Mouse (Mus musculus) neural tube, embryonic 11.5 days (tissue): ENCODE data around the gene Ppp2r5c. TPM values are rescaled to one million over a fixed set of nuclear protein-coding genes. Genes with fewer than 3 reads are reported as not detected.

Source experiments
- ATAC-seq: fragments of 200-750 bp; cut with Nextera tagmentation; 2 replicates; pipeline ENCODE4 v1.8.0; 2017; ENCODE audit warnings: moderate number of reproducible peaks, mild to moderate bottlenecking, moderate TSS enrichment, moderate library complexity; ENCODE audit not compliant: insufficient read depth, low FRiP score, low TSS enrichment
- DNase-seq: peaks from one replicate; pipeline ENCODE4 v3.0.0-alpha.2; 2015; ENCODE audit warnings: low spot score
- H3K27ac ChIP-seq: fragments of 300-500 bp; sonication (generic); 2 replicates; pipeline ENCODE4 v1.5.1; 2014; ENCODE audit warnings: low read depth, mild to moderate bottlenecking, low read length
- H3K27me3 ChIP-seq: fragments of 300-500 bp; sonication (generic); 2 replicates; pipeline ENCODE4 v1.6.1; 2014; ENCODE audit warnings: mild to moderate bottlenecking, low read length, mixed read lengths; ENCODE audit not compliant: control insufficient read depth, insufficient read depth
- H3K36me3 ChIP-seq: fragments of 300-500 bp; sonication (generic); 2 replicates; pipeline ENCODE4 v1.6.1; 2014; ENCODE audit warnings: mild to moderate bottlenecking, low read length, moderate library complexity, mixed read lengths; ENCODE audit not compliant: control insufficient read depth, insufficient read depth
- H3K4me1 ChIP-seq: fragments of 300-500 bp; sonication (generic); 2 replicates; pipeline ENCODE4 v1.6.1; 2014; ENCODE audit warnings: low read length, mixed read lengths; ENCODE audit not compliant: control insufficient read depth, insufficient read depth
- H3K4me2 ChIP-seq: fragments of 300-500 bp; sonication (generic); 2 replicates; pipeline ENCODE4 v1.6.1; 2014; ENCODE audit warnings: low read depth, mild to moderate bottlenecking, moderate library complexity
- H3K4me3 ChIP-seq: fragments of 300-500 bp; sonication (generic); 2 replicates; pipeline ENCODE4 v1.5.1; 2014; ENCODE audit warnings: low read depth, low read length
- H3K9ac ChIP-seq: fragments of 300-500 bp; sonication (generic); 2 replicates; pipeline ENCODE4 v1.6.1; 2014; ENCODE audit warnings: mild to moderate bottlenecking, low read length
- H3K9me3 ChIP-seq: fragments of 300-500 bp; sonication (generic); 2 replicates; pipeline ENCODE4 v1.6.1; 2016; ENCODE audit warnings: low read length; ENCODE audit not compliant: control insufficient read depth
- WGBS: fragments of 180-500 bp; shearing (Covaris S2); extraction: QIAGEN DNeasy Blood & Tissue Kit; methylation state at CpG from one replicate; pipeline ENCODE4 v1.1.7; 2014; 5-methylcytosine and 5-hydroxymethylcytosine counted together
- polyA plus RNA-seq: library from polyadenylated mRNA; unstranded; fragments of >200 nt; fragmentation: Nextera tagmentation; extraction: Ambion mirVana; gene quantifications from 2 replicates; pipeline ENCODE4 v1.2.1, GENCODE M21; 2014

Ppp2r5c gene
- polyA plus RNA-seq, 1 experiment from 2014 or later, result 170 TPM

- Histone ChIP-seq H3K9me3 (no peaks in the 10 kb centered on the region), H3K4me2 (no peak overlapping the region), H3K4me3 (no peak overlapping the region), H3K4me1 (no peaks in the 10 kb centered on the region), H3K27ac (no peak overlapping the region), H3K9ac (no peak overlapping the region), H3K36me3 (peaks cover 4% of the 10 kb centered on the region; the same call in 1 of the 2 replicates), H3K27me3 (no peaks in the 10 kb centered on the region)
- no peak for DNase-seq
- 77% methylated on average over 5 of the region's 5 CpGs for WGBS
- ATAC-seq, result no peak
Measured at GRCm38 (mm10) chr12:110541528-110541927, 94.6 kb downstream of the Ppp2r5c start.

DNA sequence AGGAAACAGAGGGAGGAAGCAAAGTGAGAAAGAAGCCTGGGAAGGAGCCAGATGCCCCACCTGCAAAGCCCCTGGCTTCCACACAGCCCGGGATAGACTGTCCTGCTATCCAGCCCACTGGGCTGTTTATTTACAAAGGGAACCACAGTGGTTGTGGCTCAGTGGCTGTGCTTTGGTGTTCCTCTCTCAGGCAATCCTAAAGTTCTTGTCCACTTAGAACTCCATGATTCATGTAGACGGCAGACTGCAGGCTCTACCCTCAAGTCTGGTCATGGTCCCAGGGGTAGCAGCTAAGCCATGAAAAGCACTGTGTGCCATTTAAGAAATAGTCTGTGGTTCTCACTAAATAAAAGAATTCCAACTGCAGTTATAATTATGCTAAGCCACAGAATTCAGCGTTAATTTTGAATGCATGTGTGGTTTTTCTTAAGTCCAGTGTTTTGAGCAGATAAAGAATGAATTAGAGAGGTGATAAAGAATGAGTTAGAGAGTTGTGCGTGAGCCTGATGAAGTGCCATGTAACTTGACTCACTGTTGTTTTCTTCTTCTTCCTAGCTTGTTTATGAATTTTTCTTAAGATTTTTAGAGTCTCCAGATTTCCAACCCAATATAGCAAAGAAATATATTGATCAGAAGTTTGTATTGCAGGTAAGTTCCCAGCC lies 98.3 kb downstream of the Ppp2r5c start:
- whole genome bisulfite sequencing, result 90% methylated on average over 4 of the region's 4 CpGs
- Histone ChIP-seq H3K4me2 (no peak overlapping the region), H3K4me1 (no peaks in the 10 kb centered on the region), H3K27ac (no peak overlapping the region), H3K27me3 (no peaks in the 10 kb centered on the region), H3K4me3 (no peak overlapping the region), H3K9me3 (no peaks in the 10 kb centered on the region), H3K36me3 (peaks cover 12% of the 10 kb centered on the region), H3K9ac (no peak overlapping the region)
- no peak for ATAC-seq
- no peak for DNase-seq

GRCm38 (mm10) chr12:110547573-110547972 lies 100.7 kb downstream of the Ppp2r5c start:
- Histone ChIP-seq H3K4me1 (no peaks in the 10 kb centered on the region), H3K27ac (no peak overlapping the region), H3K9me3 (no peaks in the 10 kb centered on the region), H3K9ac (no peak overlapping the region), H3K27me3 (no peaks in the 10 kb centered on the region), H3K4me2 (no peak overlapping the region), H3K4me3 (no peak overlapping the region), H3K36me3 (peaks cover 19% of the 10 kb centered on the region)
- 95% methylated on average over 12 of the region's 12 CpGs for WGBS
- ATAC-seq (no peak), DNase-seq (no peak)

DNA sequence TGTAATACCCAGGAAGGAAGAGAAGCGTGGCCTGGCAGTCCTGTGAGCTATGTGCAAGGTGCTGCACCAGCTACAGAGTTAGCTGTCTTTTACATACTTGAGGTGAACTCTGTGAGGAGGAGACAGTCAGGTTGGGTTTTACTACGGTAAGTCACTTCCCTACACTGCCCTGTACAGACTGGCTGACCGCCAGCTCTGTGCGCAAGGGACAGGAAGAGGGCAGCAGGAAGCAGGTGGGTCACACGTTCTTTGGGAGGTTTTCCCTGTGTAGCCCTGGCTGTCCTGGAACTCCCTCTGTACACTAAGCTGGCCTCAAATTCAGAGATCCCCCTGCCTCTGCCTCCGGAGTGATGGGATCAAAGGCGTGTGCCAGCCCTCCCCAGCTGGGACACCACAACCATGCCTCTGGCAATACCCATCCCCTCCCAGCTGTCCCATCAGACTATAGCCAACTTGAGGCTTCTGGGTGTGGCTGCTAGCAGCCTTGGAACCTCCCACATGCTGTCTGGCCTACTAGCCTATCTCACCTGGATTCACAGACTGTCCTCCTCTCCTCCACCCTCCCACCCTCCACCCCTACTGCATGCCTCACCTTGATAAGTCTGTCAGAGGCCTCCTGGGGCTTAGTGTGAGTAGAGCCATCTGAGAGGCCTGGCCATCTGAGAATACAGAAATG lies 102.7 kb downstream of the Ppp2r5c start:
- DNase-seq (no peak), ATAC-seq (no peak)
- H3K4me2 ChIP-seq, result no peak overlapping the region
- H3K4me3 ChIP-seq, result no peak overlapping the region
- WGBS, result 91% methylated on average over 7 of the region's 7 CpGs
- no peak overlapping the region for H3K27ac ChIP-seq
- peaks cover 28% of the 10 kb centered on the region for H3K36me3 ChIP-seq
- no peaks in the 10 kb centered on the region for H3K9me3 ChIP-seq
- H3K27me3 ChIP-seq, result no peaks in the 10 kb centered on the region
- H3K4me1 ChIP-seq, result no peaks in the 10 kb centered on the region
- no peak overlapping the region for H3K9ac ChIP-seq

DNA sequence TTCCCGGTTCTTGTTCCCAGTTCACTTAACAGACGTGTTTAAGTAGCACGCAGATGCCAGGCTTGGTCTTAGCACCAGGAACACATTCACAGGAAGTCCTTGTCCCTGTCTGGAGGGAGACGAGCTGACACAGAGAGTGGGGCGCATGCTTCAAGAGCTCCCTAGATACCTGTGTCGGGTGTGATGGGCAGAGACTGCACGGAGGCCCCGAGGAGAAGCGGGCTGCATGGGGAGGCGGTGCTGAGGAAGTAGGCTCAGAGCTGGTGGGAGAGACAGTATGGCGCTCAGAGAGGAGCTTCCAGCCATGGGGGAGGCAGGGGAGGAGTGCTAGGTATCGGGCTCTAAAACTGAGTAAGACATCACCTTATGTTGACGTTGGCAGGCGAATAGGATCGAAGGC lies 103.4 kb downstream of the Ppp2r5c start:
- H3K27ac ChIP-seq, result no peak overlapping the region
- H3K4me2 ChIP-seq, result no peak overlapping the region
- H3K36me3 ChIP-seq, result peaks cover 31% of the 10 kb centered on the region
- no peak overlapping the region for H3K4me3 ChIP-seq
- H3K9ac ChIP-seq, result no peak overlapping the region
- H3K9me3 ChIP-seq, result no peaks in the 10 kb centered on the region
- 96% methylated on average over 15 of the region's 15 CpGs for WGBS
- H3K4me1 ChIP-seq, result no peaks in the 10 kb centered on the region
- DNase-seq, result no peak
- no peak for ATAC-seq
- H3K27me3 ChIP-seq, result no peaks in the 10 kb centered on the region

GRCm38 (mm10) chr12:110552113-110552512 lies 105.2 kb downstream of the Ppp2r5c start:
- DNase-seq, result no peak
- Histone ChIP-seq H3K27ac (no peak overlapping the region), H3K4me3 (no peak overlapping the region), H3K4me1 (no peaks in the 10 kb centered on the region), H3K9ac (no peak overlapping the region), H3K9me3 (no peaks in the 10 kb centered on the region), H3K36me3 (peaks cover 34% of the 10 kb centered on the region), H3K27me3 (no peaks in the 10 kb centered on the region), H3K4me2 (no peak overlapping the region)
- 91% methylated on average over 13 of the region's 13 CpGs for WGBS
- no peak for ATAC-seq

DNA sequence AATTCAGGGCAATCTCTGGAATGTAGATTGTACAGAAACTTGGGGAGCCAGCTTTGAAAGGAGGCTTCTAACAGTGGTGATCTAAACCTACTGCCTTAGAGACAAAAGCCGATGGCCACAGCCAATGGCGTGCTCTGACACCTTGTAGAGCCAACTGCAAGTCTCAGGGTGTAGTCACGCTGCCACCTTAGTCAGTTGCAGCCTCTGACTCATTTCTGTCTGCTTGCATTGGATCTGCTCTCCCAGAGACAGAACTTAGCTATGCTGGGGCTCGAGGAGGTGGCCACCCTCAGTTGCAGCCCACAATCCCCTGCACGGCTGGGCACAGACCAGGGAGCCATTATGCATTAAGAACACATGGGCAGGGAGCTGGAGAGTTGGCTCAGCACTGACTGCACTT lies 106.4 kb downstream of the Ppp2r5c start:
- no peak overlapping the region for H3K4me3 ChIP-seq
- no peaks in the 10 kb centered on the region for H3K4me1 ChIP-seq
- H3K9me3 ChIP-seq, result no peaks in the 10 kb centered on the region
- ATAC-seq (no peak), DNase-seq (no peak)
- H3K4me2 ChIP-seq, result no peak overlapping the region
- 91% methylated on average over 5 of the region's 5 CpGs for whole genome bisulfite sequencing
- H3K27ac ChIP-seq, result no peak overlapping the region
- H3K36me3 ChIP-seq, result peaks cover 31% of the 10 kb centered on the region
- H3K27me3 ChIP-seq, result no peaks in the 10 kb centered on the region
- H3K9ac ChIP-seq, result no peak overlapping the region

DNA sequence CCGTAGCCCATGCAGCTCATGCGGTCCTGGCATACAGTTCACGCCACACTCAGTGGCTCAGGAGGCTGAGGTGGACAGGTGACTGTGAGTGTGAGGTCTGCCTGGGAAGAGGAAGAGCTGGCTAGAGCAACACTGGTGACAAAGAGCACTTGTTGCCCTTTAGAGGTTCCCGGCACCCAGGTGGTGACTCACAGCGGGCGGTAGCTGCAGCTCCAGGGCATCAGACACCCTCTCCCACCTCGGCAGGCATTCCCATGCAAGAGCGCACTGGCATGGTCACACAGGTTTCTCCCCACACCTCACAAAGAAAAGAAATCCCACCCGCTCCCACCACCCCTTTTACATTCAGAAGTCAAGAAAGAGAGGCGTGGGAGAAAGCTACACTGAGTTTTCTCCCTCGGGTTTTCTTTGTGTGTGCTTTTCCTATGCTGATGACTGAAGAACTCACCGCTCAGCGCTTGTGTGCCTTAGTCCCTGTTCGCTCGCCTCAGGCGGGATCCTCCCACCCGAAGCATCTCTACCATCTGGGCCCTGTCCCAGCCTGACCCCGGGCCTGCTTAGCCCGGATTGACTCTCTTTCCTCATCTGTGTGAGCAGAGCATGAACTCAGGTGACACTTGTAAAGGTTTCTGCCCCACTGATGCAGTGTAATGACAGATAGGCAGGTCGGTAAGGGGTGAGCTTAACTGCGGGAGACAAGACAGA lies 108.8 kb downstream of the Ppp2r5c start:
- Histone ChIP-seq H3K4me1 (no peaks in the 10 kb centered on the region), H3K9ac (no peak overlapping the region), H3K27ac (no peak overlapping the region), H3K4me3 (no peak overlapping the region), H3K4me2 (no peak overlapping the region), H3K27me3 (no peaks in the 10 kb centered on the region), H3K36me3 (peaks cover 28% of the 10 kb centered on the region), H3K9me3 (no peaks in the 10 kb centered on the region)
- WGBS, result 96% methylated on average over 21 of the region's 21 CpGs
- DNase-seq (no peak), ATAC-seq (no peak)
